Mouse (Mus musculus) myocyte (in vitro differentiated cells): ENCODE results near the gene Foxp2. TPM values are rescaled to one million over a fixed set of nuclear protein-coding genes. Genes with fewer than 3 reads are reported as not detected.

Experiments
- H3K27me3 ChIP-seq: one replicate; pipeline ENCODE4 v1.6.1; 2011; ENCODE audit not compliant: control insufficient read depth, insufficient read depth, insufficient read length
- H3K36me3 ChIP-seq: one replicate; pipeline ENCODE4 v1.6.1; 2011; ENCODE audit not compliant: control insufficient read depth, insufficient read depth
- H3K4me2 ChIP-seq: one replicate; pipeline ENCODE4 v1.6.1; 2011; ENCODE audit warnings: low read depth, control low read depth
- H3K4me3 ChIP-seq: one replicate; pipeline ENCODE4 v1.5.1; 2011; ENCODE audit warnings: mild to moderate bottlenecking, control low read depth, moderate library complexity
- H3K79me2 ChIP-seq: one replicate; pipeline ENCODE4 v1.6.1; 2011; ENCODE audit not compliant: control insufficient read depth, insufficient read depth
- H3ac ChIP-seq: one replicate; pipeline ENCODE4 v1.6.1; 2011; ENCODE audit not compliant: control insufficient read depth, insufficient read length
- CEBPB ChIP-seq: IDR thresholded peaks from 2 replicates; pipeline ENCODE4 v1.6.1; 2011; ENCODE audit warnings: mild to moderate bottlenecking, moderate library complexity; ENCODE audit not compliant: poor library complexity, insufficient read depth, severe bottlenecking
- E2F4 ChIP-seq: IDR thresholded peaks from one replicate; pipeline ENCODE4 v1.6.1; 2011; ENCODE audit warnings: mild to moderate bottlenecking, control low read depth, moderate library complexity; ENCODE audit not compliant: insufficient read depth
- MAX ChIP-seq: IDR thresholded peaks from one replicate; pipeline ENCODE4 v1.6.1; 2011; ENCODE audit warnings: low read depth, mild to moderate bottlenecking, control low read depth
- MYOD1 ChIP-seq, 3 experiments: IDR thresholded peaks; one replicate each; pipeline ENCODE4 v1.6.1; 2011; ENCODE audit warnings: control low read depth in 2 of 3, low read depth in 2 of 3, mild to moderate bottlenecking in 2 of 3, moderate library complexity in 1 of 3; ENCODE audit not compliant: insufficient read length in 2 of 3, control insufficient read depth in 1 of 3
- MYOG ChIP-seq, 3 experiments: IDR thresholded peaks; one replicate each; pipeline ENCODE4 v1.6.1; 2011; ENCODE audit warnings: control low read depth in 2 of 3, low read depth in 2 of 3, mild to moderate bottlenecking in 2 of 3; ENCODE audit not compliant: insufficient read length in 2 of 3, control insufficient read depth in 1 of 3, insufficient read depth in 1 of 3
- POLR2A ChIP-seq: IDR thresholded peaks from one replicate; pipeline ENCODE4 v1.6.1; 2011; ENCODE audit warnings: low read depth, mild to moderate bottlenecking, control low read depth, moderate library complexity; ENCODE audit not compliant: insufficient read length
- POLR2AphosphoS2 ChIP-seq: IDR thresholded peaks from one replicate; pipeline ENCODE4 v1.6.1; 2011; ENCODE audit warnings: low read depth, control low read depth; ENCODE audit not compliant: insufficient read length
- REST ChIP-seq: IDR thresholded peaks from one replicate; pipeline ENCODE4 v1.6.1; 2011; ENCODE audit warnings: mild to moderate bottlenecking, control low read depth, moderate library complexity; ENCODE audit not compliant: insufficient read depth, insufficient read length
- SRF ChIP-seq: IDR thresholded peaks from one replicate; pipeline ENCODE4 v1.6.1; 2011; ENCODE audit warnings: low read depth; ENCODE audit not compliant: control insufficient read depth, insufficient read length
- TCF12 ChIP-seq: IDR thresholded peaks from one replicate; pipeline ENCODE4 v1.6.1; 2011; ENCODE audit warnings: mild to moderate bottlenecking, control low read depth; ENCODE audit not compliant: poor library complexity, insufficient read depth, severe bottlenecking
- TCF3 ChIP-seq: IDR thresholded peaks from one replicate; pipeline ENCODE4 v1.6.1; 2011; ENCODE audit warnings: low read depth, control low read depth; ENCODE audit not compliant: insufficient read length
- USF1 ChIP-seq: IDR thresholded peaks from one replicate; pipeline ENCODE4 v1.6.1; 2011; ENCODE audit warnings: low read depth, mild to moderate bottlenecking, control low read depth, moderate library complexity
- polyA plus RNA-seq: library from polyadenylated mRNA; unstranded; fragments of >200 nt; fragmentation: generic; extraction: Trizol; gene quantifications from one replicate; pipeline ENCODE4 v1.2.1, GENCODE M21; 2012; ENCODE audit warnings: missing spikeins

Foxp2 gene
- polyA plus RNA-seq, 1 experiment = not detected

DNA sequence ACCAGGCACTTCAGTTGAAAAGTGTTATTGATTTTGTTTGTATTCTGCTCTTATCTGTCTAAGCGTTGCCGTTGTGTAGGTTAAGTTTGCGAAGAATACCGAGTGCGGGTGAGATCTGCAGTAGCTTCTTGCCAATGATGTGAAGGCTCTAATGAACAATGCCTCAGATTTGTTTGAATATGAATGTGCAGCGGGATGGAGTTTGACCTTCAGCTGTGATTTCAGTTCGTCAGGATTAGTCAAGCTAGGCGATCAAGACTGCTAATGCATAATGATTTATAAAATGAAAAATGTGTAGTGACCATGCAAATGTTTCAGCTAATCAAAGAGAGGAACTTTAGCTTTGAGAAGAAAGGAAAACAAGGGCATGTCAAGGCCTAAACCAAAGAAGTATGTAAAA lies 469.1 kb downstream of the Foxp2 start:
- Histone ChIP-seq H3K4me2 (no peak overlapping the region), H3ac (no peak overlapping the region), H3K4me3 (no peak overlapping the region), H3K27me3 (no peaks in the 10 kb centered on the region), H3K36me3 (no peaks in the 10 kb centered on the region), H3K79me2 (no peaks in the 10 kb centered on the region)
- TF ChIP-seq CEBPB (no peak), TCF3 (no peak), MAX (no peak), POLR2AphosphoS2 (no peak), TCF12 (no peak), POLR2A (no peak), E2F4 (no peak), SRF (no peak), REST (no peak), MYOD1 (IDR thresholded peaks at IDR 0.05; ENCODE audit: control insufficient read depth in 1 of 3, insufficient read length in 2 of 3, low read depth in 2 of 3) (no peak)

GRCm38 (mm10) chr6:15370827-15371226 lies 469.7 kb downstream of the Foxp2 start:
- Histone ChIP-seq H3K79me2 (no peaks in the 10 kb centered on the region), H3K36me3 (no peaks in the 10 kb centered on the region), H3K4me2 (no peak overlapping the region), H3ac (no peak overlapping the region), H3K4me3 (no peak overlapping the region), H3K27me3 (no peaks in the 10 kb centered on the region)
- TF ChIP-seq MAX = no peak
- TF ChIP-seq E2F4 = no peak
- TF ChIP-seq MYOG (IDR thresholded peaks at IDR 0.05; ENCODE audit: control insufficient read depth in 1 of 3, insufficient read depth in 1 of 3, insufficient read length in 2 of 3, low read depth in 2 of 3) = no peak
- TF ChIP-seq TCF12 = no peak
- no peak for TF ChIP-seq REST
- no peak for TF ChIP-seq CEBPB
- no peak for TF ChIP-seq SRF
- TF ChIP-seq USF1 = no peak
- TF ChIP-seq POLR2A = no peak
- TF ChIP-seq MYOD1 (IDR thresholded peaks at IDR 0.05; ENCODE audit: control insufficient read depth in 1 of 3, insufficient read length in 2 of 3, low read depth in 2 of 3) = no peak
- TF ChIP-seq TCF3 = no peak
- no peak for TF ChIP-seq POLR2AphosphoS2

- Histone ChIP-seq H3K27me3 (no peaks in the 10 kb centered on the region), H3K4me3 (no peak overlapping the region), H3K36me3 (no peaks in the 10 kb centered on the region), H3ac (no peak overlapping the region), H3K4me2 (no peak overlapping the region), H3K79me2 (no peaks in the 10 kb centered on the region)
- TF ChIP-seq E2F4 = no peak
- no peak for TF ChIP-seq MYOG (IDR thresholded peaks at IDR 0.05; ENCODE audit: control insufficient read depth in 1 of 3, insufficient read depth in 1 of 3, insufficient read length in 2 of 3, low read depth in 2 of 3)
- no peak for TF ChIP-seq TCF3
- no peak for TF ChIP-seq POLR2AphosphoS2
- TF ChIP-seq MYOD1 (IDR thresholded peaks at IDR 0.05; ENCODE audit: control insufficient read depth in 1 of 3, insufficient read length in 2 of 3, low read depth in 2 of 3) = no peak
- no peak for TF ChIP-seq USF1
- TF ChIP-seq POLR2A = no peak
- TF ChIP-seq REST = no peak
- no peak for TF ChIP-seq CEBPB
- TF ChIP-seq MAX = no peak
- TF ChIP-seq TCF12 = no peak
- TF ChIP-seq SRF = no peak
These were observed 472.5 kb downstream of the Foxp2 start for GRCm38 (mm10) chr6:15373621-15374020.

GRCm38 (mm10) chr6:15378261-15378660 lies 477.1 kb downstream of the Foxp2 start:
- Histone ChIP-seq H3K4me3 (no peak overlapping the region), H3K4me2 (no peak overlapping the region), H3ac (no peak overlapping the region), H3K79me2 (no peaks in the 10 kb centered on the region), H3K36me3 (no peaks in the 10 kb centered on the region), H3K27me3 (no peaks in the 10 kb centered on the region)
- TF ChIP-seq REST (no peak), POLR2A (no peak), MAX (no peak), E2F4 (no peak), MYOD1 (IDR thresholded peaks at IDR 0.05; ENCODE audit: control insufficient read depth in 1 of 3, insufficient read length in 2 of 3, low read depth in 2 of 3) (no peak), SRF (no peak), USF1 (no peak), TCF3 (no peak), POLR2AphosphoS2 (no peak), TCF12 (no peak), CEBPB (no peak), MYOG (IDR thresholded peaks at IDR 0.05; ENCODE audit: control insufficient read depth in 1 of 3, insufficient read depth in 1 of 3, insufficient read length in 2 of 3, low read depth in 2 of 3) (no peak)

- H3K79me2 ChIP-seq = no peaks in the 10 kb centered on the region
- TF ChIP-seq MYOG (IDR thresholded peaks at IDR 0.05; ENCODE audit: control insufficient read depth in 1 of 3, insufficient read depth in 1 of 3, insufficient read length in 2 of 3, low read depth in 2 of 3) (no peak), SRF (no peak), REST (no peak), TCF12 (no peak), POLR2A (no peak), MAX (no peak), CEBPB (no peak)
- no peaks in the 10 kb centered on the region for H3K36me3 ChIP-seq
- H3K4me3 ChIP-seq = no peak overlapping the region
- no peak overlapping the region for H3ac ChIP-seq
- no peaks in the 10 kb centered on the region for H3K27me3 ChIP-seq
- no peak overlapping the region for H3K4me2 ChIP-seq
These were observed 495.3 kb downstream of the Foxp2 start for GRCm38 (mm10) chr6:15396462-15396861.
